Mouse (Mus musculus) heart, adult 2 months (tissue): ENCODE measurements around the gene Lenep.
A peak's percentile ranks its signal among the peaks of the same experiment; 100 is the strongest.

ENCODE experiments used
- CTCF ChIP-seq: fragments of 200-600 bp; IDR thresholded peaks from 2 replicates; pipeline ENCODE4 v1.8.1; 2022; ENCODE audit warnings: antibody characterized with exemption, mild to moderate bottlenecking, moderate library complexity
- EP300 ChIP-seq: fragments of 200-500 bp; IDR thresholded peaks from 2 replicates; pipeline ENCODE4 v1.6.1; 2011; ENCODE audit warnings: low read depth, low read length, control low read depth; ENCODE audit not compliant: insufficient read depth
- POLR2A ChIP-seq: fragments of 200-500 bp; IDR thresholded peaks from 2 replicates; pipeline ENCODE4 v1.6.1; 2011; ENCODE audit warnings: mild to moderate bottlenecking, low read depth, low read length, control low read depth; ENCODE audit not compliant: insufficient read depth

DNA sequence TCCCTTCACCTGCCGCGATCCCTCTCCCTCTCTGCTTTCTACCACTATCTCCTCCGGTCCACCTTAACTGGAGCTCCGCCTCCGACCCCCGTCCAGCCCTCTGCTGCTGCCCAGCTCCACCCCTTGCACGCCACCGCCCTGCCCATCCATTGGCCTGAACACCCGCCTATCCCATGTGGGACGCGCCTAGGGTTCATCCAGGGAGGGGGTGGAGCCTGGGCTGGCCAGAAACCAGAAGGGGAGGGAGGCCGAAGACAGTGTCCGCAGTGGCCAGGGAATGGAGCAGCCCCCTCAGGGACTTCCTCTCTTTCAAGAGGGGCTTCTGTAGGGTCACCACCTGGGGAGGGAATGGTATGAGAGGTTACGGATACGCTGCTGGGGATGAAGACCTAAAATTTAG is 9.0 kb downstream of the Lenep start:
- peak; percentile 90 for TF ChIP-seq POLR2A
- no peak for TF ChIP-seq CTCF
- peak; percentile 40; the same call in 1 of the 2 replicates for TF ChIP-seq EP300
